Mouse (Mus musculus) telencephalon, adult 2 months (tissue): Measurements from ENCODE around the gene Pex11a.
A peak's percentile ranks its signal among the peaks of the same experiment; 100 is the strongest.

Experiments used
- DNase-seq: peaks from one replicate; pipeline ENCODE4 v3.0.0-alpha.2; 2011; ENCODE audit warnings: low read depth, low spot score

The Pex11a gene

GRCm38 (mm10) chr7:79738913-79739312, 4.0 kb downstream of the Pex11a start:
- no peak for DNase-seq

- no peak for DNase-seq
Observed at GRCm38 (mm10) chr7:79736511-79736910, 6.4 kb downstream of the Pex11a start.

GRCm38 (mm10) chr7:79734563-79734962, 8.4 kb downstream of the Pex11a start:
- DNase-seq = no peak

GRCm38 (mm10) chr7:79732622-79733021, 10.3 kb downstream of the Pex11a start, which contains the start of gene Plin1:
TSS of gene Plin1 (minus strand) at chr7:79732903.
- no peak for DNase-seq

- no peak for DNase-seq
Observed at GRCm38 (mm10) chr7:79731438-79731837, 11.5 kb downstream of the Pex11a start.

- no peak for DNase-seq
Observed at GRCm38 (mm10) chr7:79729743-79730370, 13.1 kb downstream of the Pex11a start.

- DNase-seq = no peak
Observed at GRCm38 (mm10) chr7:79729169-79729568, 13.8 kb downstream of the Pex11a start.

- no peak for DNase-seq
Observed at GRCm38 (mm10) chr7:79728219-79728618, 14.7 kb downstream of the Pex11a start.

GRCm38 (mm10) chr7:79727091-79727490, 15.8 kb downstream of the Pex11a start:
- DNase-seq = no peak

GRCm38 (mm10) chr7:79721386-79721977, 21.4 kb downstream of the Pex11a start:
- no peak for DNase-seq

- no peak for DNase-seq
Observed at GRCm38 (mm10) chr7:79715187-79715981, 27.5 kb downstream of the Pex11a start, which contains the start of gene Kif7. TSS of gene Kif7 (minus strand) at chr7:79715720.

GRCm38 (mm10) chr7:79710831-79711230, 32.1 kb downstream of the Pex11a start:
- no peak for DNase-seq

GRCm38 (mm10) chr7:79710130-79710607, 32.8 kb downstream of the Pex11a start:
- peak; percentile 36 for DNase-seq

- no peak for DNase-seq
Observed at GRCm38 (mm10) chr7:79705210-79705609, 37.7 kb downstream of the Pex11a start.

GRCm38 (mm10) chr7:79702755-79703154, 40.2 kb downstream of the Pex11a start:
- no peak for DNase-seq

GRCm38 (mm10) chr7:79696495-79696894, 46.4 kb downstream of the Pex11a start:
- DNase-seq = no peak
